18 mouse cellular contexts compared by ENCODE assay signal in the genomic region with DNA sequence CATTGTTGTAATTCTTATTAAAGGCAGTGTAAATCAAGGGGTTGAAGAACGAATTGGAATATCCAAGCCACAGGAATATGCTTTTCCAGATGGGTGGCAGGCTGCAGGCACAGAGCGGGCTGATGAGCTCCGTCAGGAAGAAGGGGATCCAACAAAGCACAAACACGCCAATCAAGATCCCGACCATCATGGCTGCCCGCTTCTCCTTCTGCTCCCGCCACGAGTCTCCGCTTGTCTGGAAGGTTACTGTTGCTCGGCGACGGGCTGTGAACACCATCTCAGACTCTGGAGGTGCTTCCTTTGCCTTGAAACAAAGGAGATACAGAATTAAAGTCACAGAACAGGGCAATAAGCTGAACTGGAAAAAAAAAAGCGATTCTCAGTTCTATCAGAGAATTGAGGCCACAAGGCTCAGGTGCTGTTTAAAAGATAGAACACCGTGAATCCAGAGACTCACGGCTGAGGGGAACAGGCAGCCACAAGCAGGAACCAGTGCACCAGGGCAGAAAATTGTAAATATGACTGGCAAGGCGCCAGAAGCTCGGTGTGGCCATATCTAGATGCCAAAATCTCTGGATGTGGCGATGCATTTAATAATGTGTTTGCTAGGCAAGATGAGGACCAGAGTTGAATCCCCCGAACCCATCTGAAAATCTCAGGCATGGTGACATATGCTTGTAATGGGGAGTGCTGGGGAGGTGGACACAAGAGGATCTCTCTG. TPM values are rescaled to one million over a fixed set of nuclear protein-coding genes. Genes with fewer than 3 reads are reported as not detected.
DNase-seq lines count a peak whose midpoint lies in the region; ATAC-seq and TF ChIP-seq lines count a peak whose summit lies in the region.
"Had no signal": no experiment of that assay in that cellular context is flagged by ENCODE, and none has a peak within 500 bp of the region (broad histone marks: within the 10 kb centered on the region; RNA-seq: fewer than 3 reads in every experiment).

No protein-coding gene starts in this region.

- DNase-seq in frontal cortex, adult 2 months (ENCODE audit: extremely low spot score in 1 of 2, low spot score in 1 of 2), result no peak
- peak; percentile 66 for DNase-seq in MEL (ENCODE audit: low read depth, low spot score)
- peak; percentile 13 for DNase-seq in brain, adult 2 months (ENCODE audit: low read depth, low spot score)
- no peak for DNase-seq in stomach, postnatal 0 days (ENCODE audit: low spot score)
- no peak for DNase-seq in gastrocnemius, postnatal 14 days
- DNase-seq: embryo, embryonic 11 days; heart, postnatal 36 days; kidney, postnatal 25 days had no signal

- no peak overlapping the region for H3K4me3 ChIP-seq in MEL (ENCODE audit: control insufficient read depth in 1 of 2, insufficient read depth in 1 of 2, low read depth in 2 of 2, low read length in 2 of 2)
- no peak overlapping the region for H3K4me3 ChIP-seq in forebrain, embryonic 16.5 days (replicated peaks; ENCODE audit: low read length)
- H3K4me3 ChIP-seq in stomach, postnatal 0 days (ENCODE audit: low read depth, low read length), result no peak overlapping the region
- H3K4me3 ChIP-seq: lung, embryonic 15.5 days; neural tube, embryonic 15.5 days had no signal

- ATAC-seq in frontal cortex, adult (ENCODE audit: low TSS enrichment), result 0 out of 2 replicates have a peak, but pooled peaks have one; percentile 38
- ATAC-seq in forebrain, embryonic 16.5 days, result no peak
- no peak for ATAC-seq in stomach, postnatal 0 days (ENCODE audit: low FRiP score, low TSS enrichment)

- peaks cover 5 to 20% of the 10 kb centered on the region in 2 experiments; a peak in 3 of 4 replicates for H3K4me1 ChIP-seq in MEL (ENCODE audit: control insufficient read depth in 1 of 2, insufficient read depth in 2 of 2, low read length in 2 of 2)
- peaks cover 6% of the 10 kb centered on the region for H3K4me1 ChIP-seq in forebrain, embryonic 16.5 days (replicated peaks; ENCODE audit: control insufficient read depth, insufficient read depth, low read length)
- H3K4me1 ChIP-seq in stomach, postnatal 0 days (replicated peaks; ENCODE audit: control insufficient read depth, insufficient read depth), result no peaks in the 10 kb centered on the region
- H3K4me1 ChIP-seq: lung, embryonic 15.5 days; neural tube, embryonic 15.5 days had no signal

- TF ChIP-seq POLR2A in MEL (IDR thresholded peaks at IDR 0.05; ENCODE audit: control insufficient read depth in 1 of 2, insufficient read depth in 1 of 2, low read depth in 1 of 2, low read length in 2 of 2, poor library complexity in 1 of 2), result no peak

- H3K36me3 ChIP-seq in MEL (ENCODE audit: control insufficient read depth in 1 of 2, insufficient read depth in 2 of 2, low read length in 2 of 2), result peaks cover 0 to 10% of the 10 kb centered on the region in 2 experiments; a peak in 2 of 4 replicates
- no peaks in the 10 kb centered on the region; the same call in 1 of the 2 replicates for H3K36me3 ChIP-seq in forebrain, embryonic 16.5 days (ENCODE audit: control insufficient read depth, insufficient read depth)
- H3K36me3 ChIP-seq in stomach, postnatal 0 days (ENCODE audit: control insufficient read depth, insufficient read depth, low read length), result 0 out of 2 replicates have a peak, but pooled peaks cover 2% of the 10 kb centered on the region
- H3K36me3 ChIP-seq: lung, embryonic 15.5 days; neural tube, embryonic 15.5 days had no signal

- H3K79me2 ChIP-seq in MEL (ENCODE audit: control insufficient read depth, insufficient read depth, low read length, poor library complexity), result no peaks in the 10 kb centered on the region

- 61% methylated on average over 19 of the region's 19 CpGs for WGBS in forebrain, embryonic 16.5 days
- 79% methylated on average over 19 of the region's 19 CpGs for WGBS in stomach, postnatal 0 days

- TF ChIP-seq RAD21 in MEL (IDR thresholded peaks at IDR 0.05; ENCODE audit: low read depth, low read length), result no peak

- intact Hi-C loops in gastrocnemius, postnatal 14 days (cut with DNase I; ENCODE audit: low total_unique reads), result no loop called here

- TF ChIP-seq CTCF in MEL (IDR thresholded peaks at IDR 0.05 in 2 of 3, conservative IDR thresholded peaks at IDR 0.05 in 1 of 3; ENCODE audit: control insufficient read depth in 1 of 3, insufficient read depth in 1 of 3, low read depth in 2 of 3, low read length in 3 of 3, poor library complexity in 1 of 3, severe bottlenecking in 1 of 3), result no peak
- TF ChIP-seq CTCF in stomach, postnatal 0 days (IDR thresholded peaks at IDR 0.05; ENCODE audit: low read depth), result no peak

- H3K27me3 ChIP-seq in MEL (ENCODE audit: control insufficient read depth in 1 of 2, insufficient read depth in 2 of 2, low read length in 2 of 2), result no peaks in the 10 kb centered on the region
- no peaks in the 10 kb centered on the region for H3K27me3 ChIP-seq in forebrain, embryonic 16.5 days (replicated peaks; ENCODE audit: control insufficient read depth, insufficient read depth, low read length)
- no peaks in the 10 kb centered on the region for H3K27me3 ChIP-seq in stomach, postnatal 0 days (ENCODE audit: control insufficient read depth, insufficient read depth, low read length)
- H3K27me3 ChIP-seq: lung, embryonic 15.5 days; neural tube, embryonic 15.5 days had no signal

- no peak overlapping the region for H3K9ac ChIP-seq in MEL (ENCODE audit: control insufficient read depth, low read depth, low read length, poor library complexity, severe bottlenecking)
- H3K9ac ChIP-seq in forebrain, embryonic 16.5 days (replicated peaks; ENCODE audit: low read depth, low read length), result no peak overlapping the region
- no peak overlapping the region for H3K9ac ChIP-seq in stomach, postnatal 0 days (ENCODE audit: low read length)
- H3K9ac ChIP-seq: lung, embryonic 15.5 days; neural tube, embryonic 15.5 days had no signal

- no peak overlapping the region for H3K4me2 ChIP-seq in forebrain, embryonic 16.5 days (ENCODE audit: low read length)
- H3K4me2 ChIP-seq in stomach, postnatal 0 days (replicated peaks; ENCODE audit: low read depth), result no peak overlapping the region
- H3K4me2 ChIP-seq: lung, embryonic 15.5 days; neural tube, embryonic 15.5 days had no signal

- no peaks in the 10 kb centered on the region for H3K9me3 ChIP-seq in MEL (replicated peaks; ENCODE audit: insufficient read depth, low read length)
- no peaks in the 10 kb centered on the region for H3K9me3 ChIP-seq in forebrain, embryonic 16.5 days (ENCODE audit: control insufficient read depth, low read length)
- no peaks in the 10 kb centered on the region for H3K9me3 ChIP-seq in stomach, postnatal 0 days (ENCODE audit: control insufficient read depth, low read length)
- H3K9me3 ChIP-seq: lung, embryonic 15.5 days; neural tube, embryonic 15.5 days had no signal

- H3K27ac ChIP-seq in MEL (ENCODE audit: control insufficient read depth, low read depth, low read length), result no peak overlapping the region
- peak overlapping the region; percentile 37 for H3K27ac ChIP-seq in forebrain, embryonic 16.5 days (ENCODE audit: low read length)
- H3K27ac ChIP-seq in stomach, postnatal 0 days (replicated peaks), result no peak overlapping the region
- H3K27ac ChIP-seq: lung, embryonic 15.5 days; neural tube, embryonic 15.5 days had no signal

- no peak for TF ChIP-seq EP300 in MEL (IDR thresholded peaks at IDR 0.05; ENCODE audit: low read depth in 1 of 2, low read length in 2 of 2)
- TF ChIP-seq EP300 in stomach, postnatal 0 days (optimal IDR thresholded peaks at IDR 0.05), result no peak

TF ChIP-seq in MEL, 35 proteins besides CTCF, POLR2A, EP300 and RAD21:
- TF ChIP-seq TBP (IDR thresholded peaks at IDR 0.05; ENCODE audit: low read depth, low read length) (no peak), TCF12 (IDR thresholded peaks at IDR 0.05; ENCODE audit: low read depth, low read length) (no peak), UBTF (IDR thresholded peaks at IDR 0.05; ENCODE audit: borderline replicate concordance, insufficient read depth, low read depth, low read length) (no peak), ZKSCAN1 (IDR thresholded peaks at IDR 0.05; ENCODE audit: low read depth, low read length) (no peak), GABPA (IDR thresholded peaks at IDR 0.05; ENCODE audit: low read depth, low read length) (no peak), USF2 (IDR thresholded peaks at IDR 0.05; ENCODE audit: borderline replicate concordance in 1 of 2, insufficient read depth in 1 of 2, low read depth in 1 of 2, low read length in 2 of 2) (no peak), ZNF384 (IDR thresholded peaks at IDR 0.05; ENCODE audit: low read depth, low read length) (peak; percentile 51; the same call in 1 of the 2 replicates), USF1 (IDR thresholded peaks at IDR 0.05; ENCODE audit: low read depth, low read length) (no peak), GATA1 (IDR thresholded peaks at IDR 0.05; ENCODE audit: low read depth, low read length) (peak; percentile 23; the same call in 1 of the 2 replicates), BHLHE40 (IDR thresholded peaks at IDR 0.05; ENCODE audit: borderline replicate concordance, low read depth, low read length) (no peak), MAZ (IDR thresholded peaks at IDR 0.05; ENCODE audit: low read depth, low read length) (no peak)

RNA-seq across cellular contexts. Expression of gene Htr5b, which starts 17.7 kb away (rescaled TPM):
- 1.9 and 2.2 TPM in 2 replicates for polyA plus RNA-seq in frontal cortex, adult 2 months (2012; rRNA removed)
- not detected in 2 replicates for total RNA-seq in MEL (2012; rRNA removed)
- polyA plus RNA-seq in MEL (2012; ENCODE audit: insufficient read depth in 1 of 2, insufficient read length in 2 of 2, low read depth in 1 of 2, low replicate concordance in 2 of 2, missing spikeins in 1 of 2), result not detected
- polyA plus RNA-seq in forebrain, embryonic 16.5 days (2015; fragmentation: Nextera tagmentation; extraction: Ambion mirVana), result 0.29 and 0.60 TPM in 2 replicates
- polyA plus RNA-seq in stomach, postnatal 0 days (2015; fragmentation: Nextera tagmentation; extraction: Ambion mirVana), result 0.05 and 0.10 TPM in 2 replicates
- total RNA-seq in gastrocnemius, postnatal 14 days (2021), result not detected
- total RNA-seq: gastrocnemius, adult 18-20 months; heart, postnatal 36 days; liver, adult 2 months; megakaryocyte, adult 5-6 weeks had no signal
- polyA plus RNA-seq: C2C12; intestine, embryonic 14.5 days; liver, adult 2 months; lung, embryonic 15.5 days; urinary bladder, adult 2 months had no signal

RNA-seq across cellular contexts. Expression of gene Ddx18, which starts 57.2 kb away (rescaled TPM):
- polyA plus RNA-seq in frontal cortex, adult 2 months (2012; rRNA removed), result 32.5 and 39.2 TPM in 2 replicates
- total RNA-seq in MEL (2012; rRNA removed), result 119 and 125 TPM in 2 replicates
- polyA plus RNA-seq in MEL (2012; ENCODE audit: insufficient read depth in 1 of 2, insufficient read length in 2 of 2, low read depth in 1 of 2, low replicate concordance in 2 of 2, missing spikeins in 1 of 2), result 100 to 1,000 TPM in 1 of 2 experiments, not detected in 1; 185 TPM
- polyA plus RNA-seq in forebrain, embryonic 16.5 days (2015; fragmentation: Nextera tagmentation; extraction: Ambion mirVana), result 37.0 and 40.9 TPM in 2 replicates
- 37.5 and 40.7 TPM in 2 replicates for polyA plus RNA-seq in stomach, postnatal 0 days (2015; fragmentation: Nextera tagmentation; extraction: Ambion mirVana)
- 10 to 100 TPM; 15.4 to 17.7 TPM for total RNA-seq in gastrocnemius, postnatal 14 days (2021)

Comparison
In these comparisons a context has a peak if more than half of its experiments do, and no peak if none do; other contexts are left out.
1. DNase-seq: peak in MEL (single experiment) and brain, adult 2 months (single experiment); none in frontal cortex, adult 2 months (0 of 2), stomach, postnatal 0 days (single experiment) and gastrocnemius, postnatal 14 days (single experiment).